Mouse (Mus musculus) left cerebral cortex, postnatal 36 days (tissue): ENCODE measurements around the gene Fbll1. TPM values are rescaled to one million over a fixed set of nuclear protein-coding genes. Genes with fewer than 3 reads are reported as not detected.
A peak's percentile ranks its signal among the peaks of the same experiment; 100 is the strongest.

Source experiments
- microRNA-seq: library from miRNA; unstranded; fragments of <30 nt; microRNA quantifications from one replicate; pipeline ENCODE4 v1.2.0, GENCODE M21; 2022
- total RNA-seq, 2 experiments: library from RNA; stranded (reverse); gene quantifications; 2 replicates each; pipeline ENCODE4 v1.2.3; 2021

Gene Fbll1
- total RNA-seq, 2 experiments from 2014 or later: 40.6 to 49.0 TPM

Small RNA genes within 50 kb of the gene (microRNA-seq; reads per million reads assigned to microRNA genes)
- 6.3 reads per million, percentile 22 among the genes with 10 or more reads in this experiment for gene Mir103-1

Other genes with a start within 250 kb of the Fbll1 start
- 10 to 100 TPM; 36.1 to 37.2 TPM for gene Pank3, start 29.4 kb downstream of the Fbll1 start, total RNA-seq
- 10 to 100 TPM; 42.4 to 46.8 TPM for gene Rars, start 35.6 kb upstream of the Fbll1 start, total RNA-seq
- 100 to 1,000 TPM; 124 to 144 TPM for gene Wwc1, start 181.6 kb upstream of the Fbll1 start, total RNA-seq